Mouse (Mus musculus) urinary bladder, postnatal 36 days (tissue): Measurements from ENCODE around the gene Khdc3.
"Not testable (repeated sequence)": the region's sequence is repeated elsewhere in the genome, so short reads cannot be mapped to it uniquely, and the experiment has no call there.

Experiments used
- DNase-seq, 2 experiments: peaks; one replicate each; pipeline ENCODE4 v3.0.0; 2022; ENCODE audit warnings: low spot score in 2 of 2, mixed read lengths in 1 of 2

The Khdc3 gene

GRCm38 (mm10) chr9:73101536-73101935 lies at the start of gene Khdc3:
TSS of gene Khdc3 (plus strand) at chr9:73101836.
- no peak for DNase-seq

DNA sequence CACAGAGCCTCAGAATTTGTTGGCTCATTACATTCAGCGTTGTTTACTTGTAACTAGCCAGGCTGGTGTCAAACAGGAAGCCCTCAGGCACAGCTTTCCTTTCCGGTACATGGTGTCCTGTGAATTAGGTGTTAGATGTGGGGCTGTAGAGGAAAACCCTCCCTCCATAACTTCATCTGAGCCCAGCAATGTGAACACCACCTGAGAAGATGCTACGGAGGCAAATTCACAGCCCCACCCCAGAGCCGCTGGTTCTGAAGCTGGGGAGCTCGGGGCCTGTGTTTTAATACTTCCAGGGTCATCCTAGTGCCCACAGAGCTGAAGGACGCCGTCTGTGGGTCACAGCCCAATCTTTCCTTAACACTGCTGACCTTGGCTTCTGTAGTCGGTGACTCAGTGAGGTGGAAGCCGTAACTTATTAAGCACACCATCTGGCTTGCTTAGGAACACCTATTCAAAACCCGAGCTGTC lies 46.2 kb upstream of the Khdc3 start:
- no peak for DNase-seq

GRCm38 (mm10) chr9:73059224-73059623 lies 42.4 kb upstream of the Khdc3 start:
- no peak for DNase-seq

GRCm38 (mm10) chr9:73063621-73064290 lies 37.9 kb upstream of the Khdc3 start:
- DNase-seq, result no peak

- no peak for DNase-seq
Observed at GRCm38 (mm10) chr9:73067086-73067485, 34.5 kb upstream of the Khdc3 start.

GRCm38 (mm10) chr9:73068230-73068679 lies 33.4 kb upstream of the Khdc3 start:
- DNase-seq, result peak in 1 of 2 experiments; percentile 23

GRCm38 (mm10) chr9:73068688-73069087 lies 32.9 kb upstream of the Khdc3 start:
- no peak for DNase-seq

- DNase-seq, result no peak
Observed at GRCm38 (mm10) chr9:73070971-73071659, 30.5 kb upstream of the Khdc3 start.

DNA sequence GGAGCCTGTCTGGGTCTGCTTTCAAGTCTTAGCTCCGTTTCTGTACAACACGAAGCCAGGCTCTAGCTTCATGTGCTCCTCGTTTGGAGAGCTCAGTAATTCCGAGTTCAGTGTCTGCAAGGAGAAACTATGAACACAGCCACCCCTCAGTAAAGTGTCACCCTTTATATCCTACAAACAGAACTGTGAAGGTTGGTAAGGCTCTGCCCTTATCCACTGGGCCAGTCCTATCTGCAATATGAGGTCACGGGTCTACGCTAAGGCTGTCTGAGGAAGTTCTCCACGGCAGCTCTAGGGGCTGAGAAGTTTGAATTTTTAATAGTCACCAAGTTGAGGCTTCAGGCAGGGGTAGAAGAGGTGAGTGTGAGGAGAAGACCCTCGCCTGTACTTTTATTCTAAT lies 29.2 kb upstream of the Khdc3 start:
- no peak for DNase-seq

- DNase-seq, result no peak
Observed at GRCm38 (mm10) chr9:73073169-73073568, 28.5 kb upstream of the Khdc3 start.

- DNase-seq, result not testable (repeated sequence)
Observed at GRCm38 (mm10) chr9:73079349-73079748, 22.3 kb upstream of the Khdc3 start.

- DNase-seq, result no peak
Observed at GRCm38 (mm10) chr9:73079801-73080325, 21.8 kb upstream of the Khdc3 start.

- no peak for DNase-seq
Observed at GRCm38 (mm10) chr9:73082291-73083000, 19.2 kb upstream of the Khdc3 start.

DNA sequence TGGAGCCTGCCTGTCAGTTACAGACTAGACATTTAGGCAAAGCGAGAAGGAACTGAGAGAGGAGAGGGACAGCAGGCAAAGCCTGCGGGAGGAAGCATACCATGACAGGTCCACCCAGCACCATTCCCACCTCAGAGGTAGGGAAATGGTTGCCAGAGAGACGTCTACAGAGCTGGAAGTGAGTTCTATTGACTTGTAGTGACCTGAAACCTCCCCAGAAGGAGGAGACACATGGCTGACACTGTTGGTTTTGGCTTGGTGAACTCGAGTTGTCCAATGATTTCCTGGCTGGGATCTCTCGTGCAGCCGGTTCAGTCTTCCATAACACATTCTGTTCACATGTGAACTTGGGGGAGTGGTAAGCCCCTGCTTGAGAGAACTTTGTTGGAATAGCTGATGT lies 17.7 kb upstream of the Khdc3 start:
- no peak for DNase-seq

GRCm38 (mm10) chr9:73085845-73086244 lies 15.8 kb upstream of the Khdc3 start:
- DNase-seq, result peak in 1 of 2 experiments; percentile 20

- DNase-seq, result no peak
Observed at GRCm38 (mm10) chr9:73087121-73087520, 14.5 kb upstream of the Khdc3 start.

GRCm38 (mm10) chr9:73087581-73087980 lies 14.1 kb upstream of the Khdc3 start:
- DNase-seq, result no peak

DNA sequence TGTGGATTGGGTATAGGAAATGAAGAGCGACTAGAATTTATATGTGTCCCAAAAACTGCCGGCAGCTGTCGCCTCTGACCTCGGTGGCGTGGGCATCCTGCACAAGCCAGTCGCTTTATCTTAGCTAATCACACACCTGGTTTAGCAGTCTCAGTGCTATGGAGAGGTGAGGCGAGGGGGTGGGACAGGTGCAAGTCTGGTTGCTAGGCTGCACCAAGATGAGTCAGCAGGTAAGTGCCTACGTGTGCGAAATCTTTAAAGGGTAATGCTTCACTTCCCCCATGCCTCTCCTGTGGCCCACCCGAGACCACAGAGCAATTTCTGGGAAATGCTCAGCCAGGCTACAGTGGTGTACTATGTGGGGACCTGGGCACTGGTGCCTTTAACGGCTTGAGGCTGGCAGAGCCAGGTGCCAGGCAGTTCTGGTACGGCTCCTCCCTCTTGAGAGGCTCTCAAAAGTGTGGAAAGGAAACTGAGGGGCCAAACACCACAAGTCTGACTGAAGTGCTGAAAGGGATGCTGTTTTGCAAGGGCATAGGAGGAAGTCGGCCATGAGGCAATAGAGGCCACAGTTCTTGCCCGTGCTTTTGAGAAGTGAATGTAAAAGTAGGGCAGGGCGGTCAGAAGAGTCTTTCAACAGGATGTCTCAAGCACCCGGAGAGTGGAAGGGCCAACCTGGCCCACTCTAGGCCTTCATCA lies 12.3 kb upstream of the Khdc3 start:
- peak in 1 of 2 experiments; percentile 30 for DNase-seq

GRCm38 (mm10) chr9:73090121-73090520 lies 11.5 kb upstream of the Khdc3 start:
- no peak for DNase-seq

- no peak for DNase-seq
Observed at GRCm38 (mm10) chr9:73091747-73092146, 9.9 kb upstream of the Khdc3 start.

GRCm38 (mm10) chr9:73094580-73094979 lies 7.1 kb upstream of the Khdc3 start:
- DNase-seq, result no peak

DNA sequence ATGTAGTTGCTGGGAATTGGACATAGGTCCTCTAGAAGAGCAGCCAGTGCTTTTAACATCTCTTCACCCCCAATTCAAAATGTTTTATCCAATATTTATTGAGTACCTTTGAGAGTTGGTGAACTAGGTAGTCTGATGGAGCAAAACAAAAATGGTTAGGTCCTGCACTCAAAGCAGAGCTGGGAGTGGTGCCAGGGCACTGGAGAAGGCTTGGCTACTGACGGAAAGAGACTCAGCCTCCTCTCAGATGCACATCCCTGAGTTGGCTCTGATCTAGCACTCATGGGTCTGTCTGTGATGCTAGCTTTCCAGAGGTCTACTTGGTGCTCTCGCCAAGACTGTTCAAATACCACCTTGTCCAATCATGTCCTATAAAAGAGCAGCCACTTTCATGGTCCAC lies 3.7 kb upstream of the Khdc3 start:
- DNase-seq, result no peak
